Mouse (Mus musculus) erythroblast, embryonic 14.5 days (primary cell): ENCODE results near the gene Kng1.

Source experiments
- GATA1 ChIP-seq: IDR thresholded peaks from 2 replicates; pipeline ENCODE4 v1.6.1; 2012; ENCODE audit warnings: low read length, inconsistent platforms, mixed read lengths
- TAL1 ChIP-seq: IDR thresholded peaks from 3 replicates; pipeline ENCODE4 v1.6.1; 2012; ENCODE audit warnings: low read length, inconsistent platforms, mixed read lengths

DNA sequence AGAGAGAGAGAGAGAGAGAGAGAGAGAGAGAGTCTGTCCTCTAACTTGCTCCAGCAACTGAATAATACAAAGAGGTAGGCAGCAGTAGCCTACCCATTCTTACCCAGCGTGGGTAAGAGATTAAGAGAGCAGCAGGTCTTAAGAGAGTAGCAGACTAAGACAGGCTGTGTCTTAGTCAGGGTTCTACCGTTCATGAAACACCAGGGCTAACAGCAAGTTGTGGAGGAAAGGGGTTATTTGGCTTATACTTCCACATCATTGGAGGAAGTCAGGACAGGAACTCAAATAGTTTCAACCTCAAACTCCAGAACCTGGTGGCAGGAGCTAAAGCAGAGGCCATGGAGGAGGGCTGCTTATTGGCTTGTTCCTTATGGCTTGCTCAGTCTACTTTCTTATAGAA lies 46.2 kb downstream of the Kng1 start:
- TF ChIP-seq TAL1 (no peak), GATA1 (no peak)
